Mouse (Mus musculus) midbrain, embryonic 11.5 days (tissue): ENCODE results near the gene March11. TPM values are rescaled to one million over a fixed set of nuclear protein-coding genes. Genes with fewer than 3 reads are reported as not detected.

Experiments used
- ATAC-seq: fragments of 200-750 bp; cut with Nextera tagmentation; 2 replicates; pipeline ENCODE4 v1.8.0; 2017; ENCODE audit warnings: moderate TSS enrichment, moderate library complexity; ENCODE audit not compliant: low FRiP score
- DNase-seq: peaks from one replicate; pipeline ENCODE4 v3.0.0; 2015; ENCODE audit warnings: low spot score; ENCODE audit errors: missing footprints
- H3K27ac ChIP-seq: fragments of 300-500 bp; sonication (generic); 2 replicates; pipeline ENCODE4 v1.5.1; 2014; ENCODE audit warnings: low read depth, low read length
- H3K27me3 ChIP-seq: fragments of 300-500 bp; sonication (generic); 2 replicates; pipeline ENCODE4 v1.6.1; 2014; ENCODE audit warnings: mild to moderate bottlenecking, low read length, moderate library complexity, mixed read lengths; ENCODE audit not compliant: control insufficient read depth, insufficient read depth
- H3K36me3 ChIP-seq: fragments of 300-500 bp; sonication (generic); 2 replicates; pipeline ENCODE4 v1.6.1; 2014; ENCODE audit warnings: mild to moderate bottlenecking, low read length, moderate library complexity, mixed read lengths; ENCODE audit not compliant: control insufficient read depth, insufficient read depth
- H3K4me1 ChIP-seq: fragments of 300-500 bp; sonication (generic); 2 replicates; pipeline ENCODE4 v1.6.1; 2014; ENCODE audit warnings: low read length; ENCODE audit not compliant: control insufficient read depth, insufficient read depth
- H3K4me2 ChIP-seq: fragments of 300-500 bp; sonication (generic); 2 replicates; pipeline ENCODE4 v1.6.1; 2014; ENCODE audit warnings: mild to moderate bottlenecking, moderate library complexity
- H3K4me3 ChIP-seq: fragments of 300-500 bp; sonication (generic); 2 replicates; pipeline ENCODE4 v1.5.1; 2014; ENCODE audit warnings: low read depth, low read length
- H3K9ac ChIP-seq: fragments of 300-500 bp; sonication (generic); 2 replicates; pipeline ENCODE4 v1.6.1; 2014; ENCODE audit warnings: low read length
- H3K9me3 ChIP-seq: fragments of 300-500 bp; sonication (generic); 2 replicates; pipeline ENCODE4 v1.6.1; 2016; ENCODE audit warnings: low read length; ENCODE audit not compliant: control insufficient read depth
- WGBS: fragments of 180-500 bp; shearing (Covaris S2); extraction: QIAGEN DNeasy Blood & Tissue Kit; methylation state at CpG from one replicate; pipeline ENCODE4 v1.1.7; 2014; 5-methylcytosine and 5-hydroxymethylcytosine counted together
- polyA plus RNA-seq: library from polyadenylated mRNA; unstranded; fragments of >200 nt; fragmentation: Nextera tagmentation; extraction: Ambion mirVana; gene quantifications from 2 replicates; pipeline ENCODE4 v1.2.1, GENCODE M21; 2014

The March11 gene
- polyA plus RNA-seq, 1 experiment from 2014 or later: 1.4 TPM

- Histone ChIP-seq H3K27me3 (no peaks in the 10 kb centered on the region), H3K36me3 (no peaks in the 10 kb centered on the region), H3K27ac (no peak overlapping the region), H3K9ac (no peak overlapping the region), H3K4me2 (no peak overlapping the region), H3K4me1 (no peaks in the 10 kb centered on the region), H3K4me3 (no peak overlapping the region), H3K9me3 (no peaks in the 10 kb centered on the region)
- ATAC-seq: no peak
- DNase-seq: no peak
- 87% methylated on average over 3 of the region's 3 CpGs for WGBS
Measured at GRCm38 (mm10) chr15:26379831-26380230, 71.0 kb downstream of the March11 start.

GRCm38 (mm10) chr15:26380844-26381243 lies 72.0 kb downstream of the March11 start:
- WGBS: 89% methylated on average over 1 of the region's 1 CpGs
- ATAC-seq: no peak
- DNase-seq: no peak

GRCm38 (mm10) chr15:26390001-26390400 lies 81.2 kb downstream of the March11 start:
- 92% methylated on average over 9 of the region's 9 CpGs for WGBS
- H3K27ac ChIP-seq: no peak overlapping the region
- DNase-seq (no peak), ATAC-seq (no peak)
- no peak overlapping the region for H3K4me2 ChIP-seq
- no peaks in the 10 kb centered on the region for H3K4me1 ChIP-seq
- H3K9ac ChIP-seq: no peak overlapping the region
- H3K4me3 ChIP-seq: no peak overlapping the region
- no peaks in the 10 kb centered on the region for H3K9me3 ChIP-seq
- H3K36me3 ChIP-seq: no peaks in the 10 kb centered on the region
- H3K27me3 ChIP-seq: no peaks in the 10 kb centered on the region

More at GRCm38 (mm10) chr15:26380844-26381243, 72.0 kb downstream of the March11 start:
- Histone ChIP-seq H3K27ac (no peak overlapping the region), H3K36me3 (no peaks in the 10 kb centered on the region), H3K4me1 (no peaks in the 10 kb centered on the region), H3K4me3 (no peak overlapping the region), H3K27me3 (no peaks in the 10 kb centered on the region), H3K9ac (no peak overlapping the region), H3K4me2 (no peak overlapping the region), H3K9me3 (no peaks in the 10 kb centered on the region)

GRCm38 (mm10) chr15:26396556-26396955 lies 87.7 kb downstream of the March11 start:
- Histone ChIP-seq H3K36me3 (no peaks in the 10 kb centered on the region), H3K9ac (no peak overlapping the region), H3K4me3 (no peak overlapping the region), H3K27me3 (no peaks in the 10 kb centered on the region), H3K4me2 (no peak overlapping the region), H3K4me1 (no peaks in the 10 kb centered on the region), H3K9me3 (no peaks in the 10 kb centered on the region), H3K27ac (no peak overlapping the region)
- WGBS: 91% methylated on average over 2 of the region's 2 CpGs
- no peak for DNase-seq
- no peak for ATAC-seq

- ATAC-seq: no peak
- WGBS: 78% methylated on average over 3 of the region's 3 CpGs
- Histone ChIP-seq H3K4me2 (no peak overlapping the region), H3K9me3 (no peaks in the 10 kb centered on the region), H3K27ac (no peak overlapping the region), H3K9ac (no peak overlapping the region), H3K27me3 (no peaks in the 10 kb centered on the region), H3K4me3 (no peak overlapping the region), H3K4me1 (no peaks in the 10 kb centered on the region), H3K36me3 (no peaks in the 10 kb centered on the region)
- DNase-seq: no peak
Measured at GRCm38 (mm10) chr15:26425284-26425683, 116.4 kb downstream of the March11 start.

- no peak overlapping the region for H3K27ac ChIP-seq
- DNase-seq (no peak), ATAC-seq (no peak)
- H3K9me3 ChIP-seq: no peaks in the 10 kb centered on the region
- no peak overlapping the region for H3K9ac ChIP-seq
- H3K4me3 ChIP-seq: no peak overlapping the region
- no peak overlapping the region for H3K4me2 ChIP-seq
- H3K4me1 ChIP-seq: no peaks in the 10 kb centered on the region
- H3K27me3 ChIP-seq: no peaks in the 10 kb centered on the region
- H3K36me3 ChIP-seq: no peaks in the 10 kb centered on the region
Measured at GRCm38 (mm10) chr15:26426231-26426630, 117.4 kb downstream of the March11 start.

GRCm38 (mm10) chr15:26430565-26430964 lies 121.7 kb downstream of the March11 start:
- Histone ChIP-seq H3K4me3 (no peak overlapping the region), H3K9me3 (no peaks in the 10 kb centered on the region), H3K36me3 (no peaks in the 10 kb centered on the region), H3K4me1 (no peaks in the 10 kb centered on the region), H3K4me2 (no peak overlapping the region), H3K9ac (no peak overlapping the region), H3K27me3 (no peaks in the 10 kb centered on the region), H3K27ac (no peak overlapping the region)
- DNase-seq (no peak), ATAC-seq (no peak)
- WGBS: 85% methylated on average over 2 of the region's 2 CpGs

- Histone ChIP-seq H3K36me3 (no peaks in the 10 kb centered on the region), H3K27ac (no peak overlapping the region), H3K9ac (no peak overlapping the region), H3K4me1 (no peaks in the 10 kb centered on the region), H3K27me3 (no peaks in the 10 kb centered on the region), H3K4me3 (no peak overlapping the region), H3K4me2 (no peak overlapping the region), H3K9me3 (no peaks in the 10 kb centered on the region)
- ATAC-seq (no peak), DNase-seq (no peak)
- WGBS: 83% methylated on average over 2 of the region's 2 CpGs
Measured at GRCm38 (mm10) chr15:26432676-26433075, 123.8 kb downstream of the March11 start.

- ATAC-seq (no peak), DNase-seq (no peak)
- Histone ChIP-seq H3K4me2 (no peak overlapping the region), H3K4me3 (no peak overlapping the region), H3K27ac (no peak overlapping the region), H3K36me3 (no peaks in the 10 kb centered on the region), H3K27me3 (no peaks in the 10 kb centered on the region), H3K9ac (no peak overlapping the region), H3K9me3 (no peaks in the 10 kb centered on the region), H3K4me1 (no peaks in the 10 kb centered on the region)
- WGBS: 88% methylated on average over 7 of the region's 7 CpGs
Measured at GRCm38 (mm10) chr15:26435725-26436124, 126.9 kb downstream of the March11 start.

- Histone ChIP-seq H3K4me1 (no peaks in the 10 kb centered on the region), H3K9ac (no peak overlapping the region), H3K4me3 (no peak overlapping the region), H3K27ac (no peak overlapping the region), H3K36me3 (no peaks in the 10 kb centered on the region), H3K9me3 (no peaks in the 10 kb centered on the region), H3K27me3 (no peaks in the 10 kb centered on the region), H3K4me2 (no peak overlapping the region)
- DNase-seq (no peak), ATAC-seq (no peak)
- WGBS: 60% methylated on average over 2 of the region's 2 CpGs
Measured at GRCm38 (mm10) chr15:26437113-26437512, 128.3 kb downstream of the March11 start.
